Mouse (Mus musculus): ENCODE data around the gene Rbl1.

GRCm38 (mm10) chr2:157170166-157170565, 34.2 kb downstream of the Rbl1 start:
- TF ChIP-seq GATA1 (IDR thresholded peaks at IDR 0.05; ENCODE audit: borderline replicate concordance, low read length) (no peak), FLI1 (IDR thresholded peaks at IDR 0.05; ENCODE audit: low read length) (no peak)

All from megakaryocyte, embryonic 14.5 days (primary cell).